Mouse (Mus musculus) forebrain, embryonic 11.5 days (tissue): Measurements from ENCODE around the gene Fbxl16. TPM values are rescaled to one million over a fixed set of nuclear protein-coding genes. Genes with fewer than 3 reads are reported as not detected.

Experiments used
- ATAC-seq: fragments of 200-750 bp; cut with Nextera tagmentation; replicated peaks from 2 replicates; pipeline ENCODE4 v1.8.0; 2017; ENCODE audit warnings: moderate TSS enrichment; ENCODE audit not compliant: low FRiP score
- DNase-seq: peaks from one replicate; pipeline ENCODE4 v3.0.0-alpha.2; 2017; ENCODE audit warnings: low spot score
- H3K27ac ChIP-seq: fragments of 300-500 bp; sonication (generic); 2 replicates; pipeline ENCODE4 v1.5.1; 2014; ENCODE audit warnings: low read depth, low read length
- H3K27me3 ChIP-seq: fragments of 300-500 bp; sonication (generic); 2 replicates; pipeline ENCODE4 v1.6.1; 2014; ENCODE audit warnings: mild to moderate bottlenecking, low read length, mixed read lengths; ENCODE audit not compliant: control insufficient read depth, insufficient read depth
- H3K36me3 ChIP-seq: fragments of 300-500 bp; sonication (generic); 2 replicates; pipeline ENCODE4 v1.6.1; 2014; ENCODE audit warnings: mild to moderate bottlenecking, low read length, moderate library complexity, mixed read lengths; ENCODE audit not compliant: control insufficient read depth, insufficient read depth
- H3K4me1 ChIP-seq: fragments of 300-500 bp; sonication (generic); replicated peaks from 2 replicates; pipeline ENCODE4 v1.6.1; 2014; ENCODE audit warnings: low read length, mixed read lengths; ENCODE audit not compliant: control insufficient read depth, insufficient read depth
- H3K4me2 ChIP-seq: fragments of 300-500 bp; sonication (generic); 2 replicates; pipeline ENCODE4 v1.6.1; 2014; ENCODE audit warnings: low read depth, mild to moderate bottlenecking, low read length, moderate library complexity, mixed read lengths; ENCODE audit not compliant: severe bottlenecking
- H3K4me3 ChIP-seq: fragments of 300-500 bp; sonication (generic); 2 replicates; pipeline ENCODE4 v1.5.1; 2014; ENCODE audit warnings: low read depth, low read length
- H3K9ac ChIP-seq: fragments of 300-500 bp; sonication (generic); 2 replicates; pipeline ENCODE4 v1.6.1; 2014; ENCODE audit warnings: low read length
- H3K9me3 ChIP-seq: fragments of 300-500 bp; sonication (generic); 2 replicates; pipeline ENCODE4 v1.6.1; 2016; ENCODE audit warnings: low read length, mixed read lengths; ENCODE audit not compliant: control insufficient read depth
- WGBS: fragments of 180-500 bp; shearing (Covaris S2); extraction: QIAGEN DNeasy Blood & Tissue Kit; methylation state at CpG from one replicate; pipeline ENCODE4 v1.1.7; 2014; 5-methylcytosine and 5-hydroxymethylcytosine counted together
- polyA plus RNA-seq: library from polyadenylated mRNA; unstranded; fragments of >200 nt; fragmentation: Nextera tagmentation; extraction: Ambion mirVana; gene quantifications from 2 replicates; pipeline ENCODE4 v1.2.1, GENCODE M21; 2014

Fbxl16 gene
- 13.6 and 14.4 TPM in 2 replicates for polyA plus RNA-seq

DNA sequence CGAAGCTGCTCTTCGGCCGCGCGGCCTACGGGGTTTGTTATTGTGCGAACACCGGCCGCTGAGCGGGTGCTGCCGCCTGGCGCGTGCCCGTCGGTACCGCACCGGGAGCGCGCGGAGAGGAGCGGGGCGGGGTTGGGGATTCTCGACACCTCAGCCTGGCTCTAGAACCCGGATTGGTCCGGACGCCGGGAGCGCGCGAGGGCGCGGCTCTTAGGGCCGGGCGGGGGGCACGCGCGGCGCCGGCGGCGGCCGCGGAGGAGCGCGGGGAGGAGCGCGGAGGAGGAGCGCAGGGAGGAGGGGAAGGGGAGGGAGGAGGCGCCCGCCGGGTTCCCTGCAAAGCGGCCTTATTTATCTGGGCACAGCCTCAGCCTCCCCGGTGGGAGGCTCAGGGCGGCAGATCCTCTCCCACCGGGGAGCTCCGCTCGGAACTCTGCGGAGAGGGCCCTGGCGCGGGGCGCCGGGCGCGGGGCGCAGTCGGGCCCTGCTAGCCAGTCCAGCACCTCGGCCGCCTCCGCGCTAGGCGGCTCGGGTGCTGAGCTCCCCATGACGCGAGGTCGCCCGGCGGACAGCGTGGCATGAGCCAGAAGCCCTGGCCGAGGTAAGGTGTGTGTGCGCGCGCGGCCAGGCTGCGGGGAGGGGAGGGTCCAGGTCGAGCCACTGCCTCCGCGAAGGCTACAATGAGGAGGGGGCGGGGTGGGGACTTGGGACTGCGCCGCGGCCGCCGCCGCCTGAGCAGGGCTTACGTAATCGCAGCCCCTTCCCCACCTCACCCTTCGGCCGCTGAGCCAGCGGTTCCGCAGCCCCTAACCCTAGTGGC is at the start of gene Fbxl16:
Gene Fbxl16 (plus strand): TSS at position 297 of the 817 bp plus-strand sequence.
- H3K27ac ChIP-seq, result peak within 1 kb of the TSS; percentile 89
- under 1% methylated on average over 89 of the region's 100 CpGs for WGBS
- peak; percentile 82 for ATAC-seq

DNA sequence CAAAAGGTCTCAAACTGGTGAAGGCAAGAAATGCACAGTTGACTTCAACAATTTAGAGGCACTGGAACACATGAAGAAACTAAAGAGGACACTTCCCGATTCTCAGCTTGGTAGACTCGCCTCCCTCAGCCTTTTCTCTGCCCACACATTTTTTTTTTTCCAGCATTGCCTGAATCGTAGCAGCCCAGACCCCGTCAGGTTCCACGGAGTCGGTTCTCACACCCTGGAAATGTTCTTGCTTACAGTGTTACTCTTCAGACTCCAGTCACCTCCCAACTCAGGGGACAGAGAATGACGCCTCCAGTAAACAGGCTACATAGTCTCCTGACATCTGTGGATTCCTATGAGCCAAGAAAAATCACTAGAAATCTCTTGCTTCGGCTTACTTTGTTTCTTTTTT is 48.7 kb upstream of the Fbxl16 start:
- no peak overlapping the region for H3K4me3 ChIP-seq
- H3K4me2 ChIP-seq, result no peak overlapping the region
- no peak overlapping the region for H3K27ac ChIP-seq
- H3K9ac ChIP-seq, result no peak overlapping the region
- H3K36me3 ChIP-seq, result no peaks in the 10 kb centered on the region
- H3K4me1 ChIP-seq, result no peaks in the 10 kb centered on the region
- ATAC-seq (no peak), DNase-seq (no peak)
- WGBS, result 79% methylated on average over 8 of the region's 8 CpGs
- no peaks in the 10 kb centered on the region for H3K27me3 ChIP-seq
- H3K9me3 ChIP-seq, result no peaks in the 10 kb centered on the region

More for the DNA sequence above, at the start of gene Fbxl16:
- peaks cover 9% of the 10 kb centered on the region for H3K4me1 ChIP-seq
- no peaks in the 10 kb centered on the region for H3K9me3 ChIP-seq
- H3K4me2 ChIP-seq, result peak within 1 kb of the TSS; percentile 85
- peak; percentile 93 for DNase-seq
- peak within 1 kb of the TSS; percentile 81 for H3K4me3 ChIP-seq
- H3K9ac ChIP-seq, result peak within 1 kb of the TSS; percentile 95
- no peaks in the 10 kb centered on the region for H3K27me3 ChIP-seq
- no peaks in the 10 kb centered on the region for H3K36me3 ChIP-seq

DNA sequence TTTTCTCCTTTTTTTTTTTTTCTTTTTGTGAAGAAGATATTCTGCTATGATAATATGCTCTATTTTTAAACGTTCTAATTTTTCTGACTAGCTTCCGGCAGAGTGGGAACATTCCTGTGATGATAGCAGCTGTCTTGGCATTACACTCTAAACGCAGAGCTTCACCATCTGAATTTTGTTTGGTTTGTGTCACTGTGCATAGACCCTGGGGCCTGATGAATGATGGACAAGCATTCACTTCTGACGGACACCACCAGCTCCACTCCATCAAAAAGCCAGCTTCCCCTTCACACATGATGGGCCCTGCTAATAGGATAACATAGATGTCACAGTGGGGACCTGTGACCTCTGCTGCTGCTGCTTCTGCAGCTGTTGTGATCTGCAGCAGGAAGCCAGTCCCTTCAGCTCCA is 47.3 kb upstream of the Fbxl16 start:
- Histone ChIP-seq H3K27me3 (no peaks in the 10 kb centered on the region), H3K4me2 (no peak overlapping the region), H3K4me3 (no peak overlapping the region), H3K9me3 (no peaks in the 10 kb centered on the region), H3K27ac (no peak overlapping the region), H3K9ac (no peak overlapping the region), H3K4me1 (0 out of 2 replicates have a peak, but pooled peaks cover 2% of the 10 kb centered on the region), H3K36me3 (no peaks in the 10 kb centered on the region)
- WGBS, result 66% methylated on average over 4 of the region's 4 CpGs
- DNase-seq (no peak), ATAC-seq (no peak)

DNA sequence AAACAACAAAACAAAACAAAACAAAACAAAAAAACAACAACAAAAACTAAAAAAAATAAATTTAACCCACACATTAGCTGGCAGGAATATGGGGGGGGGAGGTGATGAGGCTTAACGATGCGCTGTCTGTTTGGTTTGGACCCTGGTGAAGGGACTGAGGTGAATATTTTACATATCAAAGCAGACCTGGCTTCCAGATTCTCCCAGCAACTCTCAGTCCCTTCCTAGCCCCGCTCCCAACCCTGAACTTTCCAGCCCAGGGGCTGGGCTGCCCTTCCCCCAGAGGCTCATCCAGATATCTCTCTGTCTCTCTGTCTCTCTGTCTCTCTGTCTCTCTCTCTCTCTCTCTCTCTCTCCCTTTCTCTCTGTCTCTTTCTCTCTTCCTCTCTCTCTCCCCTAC is 46.3 kb upstream of the Fbxl16 start:
- H3K4me3 ChIP-seq, result no peak overlapping the region
- ATAC-seq, result no peak
- whole genome bisulfite sequencing, result 45% methylated on average over 3 of the region's 3 CpGs

DNA sequence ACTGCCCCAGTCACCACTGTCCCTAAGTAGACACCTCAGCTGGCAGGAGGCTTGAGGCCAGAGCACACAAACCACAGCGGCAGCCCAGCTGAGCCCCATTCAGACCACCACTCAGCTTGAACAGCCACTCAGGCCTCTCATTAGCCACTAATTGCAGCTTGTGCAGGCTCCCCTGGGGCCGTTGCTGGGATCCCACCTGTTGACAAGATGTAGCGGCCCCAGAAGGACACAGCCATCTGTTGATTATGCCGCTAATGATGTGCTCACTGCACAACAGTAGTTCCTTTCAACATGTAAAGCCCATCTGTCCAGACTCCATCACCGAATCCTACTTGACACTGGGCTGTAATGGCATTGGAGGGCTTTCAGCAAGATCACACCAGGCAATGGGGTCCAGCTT is 43.0 kb upstream of the Fbxl16 start:
- ATAC-seq (peak; percentile 83), DNase-seq (peak; percentile 85)
- 22% methylated on average over 5 of the region's 5 CpGs for WGBS
- no peak overlapping the region for H3K4me2 ChIP-seq
- H3K4me1 ChIP-seq, result 0 out of 2 replicates have a peak, but pooled peaks cover 2% of the 10 kb centered on the region
- H3K9ac ChIP-seq, result no peak overlapping the region
- no peaks in the 10 kb centered on the region for H3K9me3 ChIP-seq
- H3K27ac ChIP-seq, result no peak overlapping the region
- H3K27me3 ChIP-seq, result peaks cover 4% of the 10 kb centered on the region; the same call in 1 of the 2 replicates
- H3K36me3 ChIP-seq, result no peaks in the 10 kb centered on the region
- no peak overlapping the region for H3K4me3 ChIP-seq

More for the DNA sequence above, 46.3 kb upstream of the Fbxl16 start:
- no peak overlapping the region for H3K27ac ChIP-seq
- H3K9ac ChIP-seq, result no peak overlapping the region
- H3K4me2 ChIP-seq, result no peak overlapping the region
- 0 out of 2 replicates have a peak, but pooled peaks cover 2% of the 10 kb centered on the region for H3K27me3 ChIP-seq
- DNase-seq, result no peak
- H3K36me3 ChIP-seq, result no peaks in the 10 kb centered on the region
- 0 out of 2 replicates have a peak, but pooled peaks cover 2% of the 10 kb centered on the region for H3K4me1 ChIP-seq
- no peaks in the 10 kb centered on the region for H3K9me3 ChIP-seq

DNA sequence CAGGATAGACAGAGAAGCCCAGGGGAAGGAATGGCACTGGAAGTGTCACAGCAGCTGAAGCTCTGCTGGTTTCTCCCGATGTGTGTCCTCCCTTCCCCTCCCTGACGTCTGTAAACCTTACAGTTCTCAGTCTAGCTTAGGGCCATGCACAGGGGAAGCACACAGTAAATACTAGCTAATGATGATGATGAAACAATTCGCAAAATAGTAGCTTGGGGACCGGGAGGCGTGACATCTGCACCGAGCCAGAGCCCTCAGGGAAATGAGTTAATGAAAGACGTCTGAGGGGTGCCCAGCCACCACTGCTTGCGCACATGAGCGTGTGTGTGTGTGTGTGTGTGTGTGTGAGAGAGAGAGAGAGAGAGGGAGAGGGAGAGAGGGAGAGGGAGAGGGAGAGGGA is 39.6 kb upstream of the Fbxl16 start:
- H3K9me3 ChIP-seq, result no peaks in the 10 kb centered on the region
- 55% methylated on average over 9 of the region's 9 CpGs for WGBS
- no peak overlapping the region for H3K9ac ChIP-seq
- H3K4me1 ChIP-seq, result peaks cover 5% of the 10 kb centered on the region; the same call in 1 of the 2 replicates
- peaks cover 4% of the 10 kb centered on the region; the same call in 1 of the 2 replicates for H3K27me3 ChIP-seq
- no peak overlapping the region for H3K27ac ChIP-seq
- ATAC-seq (no peak), DNase-seq (no peak)
- H3K36me3 ChIP-seq, result no peaks in the 10 kb centered on the region
- H3K4me3 ChIP-seq, result no peak overlapping the region
- no peak overlapping the region for H3K4me2 ChIP-seq

DNA sequence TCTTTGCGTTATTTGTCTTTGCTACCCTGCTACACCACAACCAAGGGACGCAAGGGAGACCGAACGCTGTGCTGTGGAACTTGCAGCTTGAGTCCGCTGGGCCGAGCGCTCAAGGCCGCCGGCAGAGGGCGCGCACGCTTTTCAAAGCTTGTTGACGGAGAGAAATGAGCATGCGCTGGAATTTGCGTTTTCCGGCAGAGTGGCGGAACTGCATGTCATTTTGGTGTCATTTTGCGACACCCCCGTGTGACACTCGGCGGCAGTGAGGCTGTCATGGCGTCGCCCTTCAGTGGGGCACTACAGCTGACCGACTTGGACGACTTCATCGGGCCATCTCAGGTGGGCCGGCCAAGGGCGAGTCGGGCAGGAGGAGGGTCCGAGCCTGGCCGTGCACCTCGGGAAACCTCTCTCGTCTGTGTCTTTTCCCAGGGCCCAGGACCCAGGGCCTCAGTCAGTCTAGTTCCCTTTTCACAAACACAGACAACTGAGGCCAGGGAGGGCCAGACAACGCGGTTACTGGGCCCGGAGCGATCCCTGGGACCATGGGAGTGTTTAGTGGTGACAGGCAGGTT is 35.2 kb upstream of the Fbxl16 start, which contains the start of gene Narfl:
Gene Narfl (plus strand): TSS at position 228 of the 572 bp plus-strand sequence.
- no peaks in the 10 kb centered on the region for H3K9me3 ChIP-seq
- peak within 1 kb of the TSS; percentile 66 for H3K4me3 ChIP-seq
- under 1% methylated on average over 37 of the region's 37 CpGs for WGBS
- peak within 1 kb of the TSS; percentile 81 for H3K9ac ChIP-seq
- no peaks in the 10 kb centered on the region for H3K36me3 ChIP-seq
- no peaks in the 10 kb centered on the region for H3K27me3 ChIP-seq
- peak; percentile 100 for DNase-seq
- H3K27ac ChIP-seq, result no peak within 1 kb of the TSS
- peak within 1 kb of the TSS; percentile 89 for H3K4me2 ChIP-seq
- peak; percentile 79 for ATAC-seq
- peaks cover 7% of the 10 kb centered on the region; the same call in 1 of the 2 replicates for H3K4me1 ChIP-seq

DNA sequence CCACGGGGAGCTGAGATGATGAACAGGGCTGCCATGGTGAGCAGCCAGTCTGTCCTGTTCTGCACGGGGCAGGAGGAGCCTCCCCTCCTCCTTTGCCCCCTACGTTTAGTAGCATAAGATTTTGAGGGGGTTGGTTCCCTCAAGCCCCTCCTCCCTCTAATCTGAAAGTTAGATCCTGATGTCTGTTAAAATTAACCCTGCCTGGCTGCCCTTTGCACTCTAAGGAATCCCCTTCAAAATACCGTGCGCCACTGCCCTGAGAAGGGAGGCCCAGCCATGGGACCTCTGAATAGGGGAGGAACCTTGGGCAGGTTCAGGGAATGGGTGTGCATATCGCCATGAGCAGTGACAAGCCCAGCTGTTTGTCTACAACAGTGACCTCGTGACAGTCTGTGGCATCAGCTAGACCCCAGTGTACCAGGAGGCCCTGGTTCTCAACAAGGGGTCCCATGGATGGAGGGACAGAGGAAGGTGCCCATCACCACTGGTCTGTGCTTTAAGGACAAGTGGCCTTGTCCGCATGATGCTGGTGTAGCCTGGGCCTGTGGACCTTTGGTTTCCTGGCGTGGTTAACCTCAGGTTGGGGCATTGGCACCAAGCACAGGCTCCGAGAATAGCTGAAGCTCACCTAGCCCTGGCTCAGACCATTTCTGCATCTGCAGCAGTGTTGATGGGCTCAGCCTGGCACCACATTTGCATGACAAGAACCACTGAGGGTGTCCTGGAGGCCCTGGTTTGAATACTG is 33.4 kb upstream of the Fbxl16 start:
- 82% methylated on average over 10 of the region's 10 CpGs for WGBS

More for the DNA sequence above, 33.4 kb upstream of the Fbxl16 start:
- Histone ChIP-seq H3K9me3 (no peaks in the 10 kb centered on the region), H3K4me3 (no peak overlapping the region), H3K27ac (no peak overlapping the region), H3K36me3 (no peaks in the 10 kb centered on the region), H3K27me3 (no peaks in the 10 kb centered on the region), H3K9ac (no peak overlapping the region), H3K4me1 (peaks cover 7% of the 10 kb centered on the region; the same call in 1 of the 2 replicates), H3K4me2 (no peak overlapping the region)
- no peak for ATAC-seq
- DNase-seq, result no peak
